Mouse (Mus musculus) cerebellum, postnatal 10 days (tissue): ENCODE measurements around the gene Gc.

Experiments used
- DNase-seq, 2 experiments: peaks; one replicate each; pipeline ENCODE4 v3.0.0; 2021; ENCODE audit warnings: mixed read lengths in 2 of 2

Gc gene

DNA sequence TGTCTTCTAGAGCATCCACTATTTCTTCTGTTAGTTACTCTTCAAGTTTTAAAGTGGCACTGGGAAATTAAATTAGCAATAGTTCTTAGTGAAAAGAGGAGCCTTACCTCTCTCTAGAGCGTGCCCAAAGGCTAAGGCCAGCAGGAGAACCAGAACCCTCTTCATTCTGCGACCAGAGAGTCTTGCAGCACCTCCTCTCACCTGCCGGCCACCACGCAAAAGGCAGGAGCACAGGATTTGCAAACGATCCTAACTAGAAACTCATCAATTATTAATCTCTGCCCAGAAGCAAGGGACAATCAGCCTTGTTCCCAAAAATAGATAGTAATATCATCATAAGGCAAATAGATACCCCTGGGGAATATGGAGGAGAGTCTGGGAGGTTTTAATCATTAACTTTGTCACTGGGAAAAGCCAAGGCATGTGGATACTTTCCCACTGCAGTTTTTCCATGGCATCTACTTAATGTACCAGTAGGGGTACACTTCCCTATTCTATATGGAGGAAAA is at the start of gene Gc:
Gene Gc, minus strand, starts transcription at position 345 of the 509 bp plus-strand sequence.
- no peak for DNase-seq

DNA sequence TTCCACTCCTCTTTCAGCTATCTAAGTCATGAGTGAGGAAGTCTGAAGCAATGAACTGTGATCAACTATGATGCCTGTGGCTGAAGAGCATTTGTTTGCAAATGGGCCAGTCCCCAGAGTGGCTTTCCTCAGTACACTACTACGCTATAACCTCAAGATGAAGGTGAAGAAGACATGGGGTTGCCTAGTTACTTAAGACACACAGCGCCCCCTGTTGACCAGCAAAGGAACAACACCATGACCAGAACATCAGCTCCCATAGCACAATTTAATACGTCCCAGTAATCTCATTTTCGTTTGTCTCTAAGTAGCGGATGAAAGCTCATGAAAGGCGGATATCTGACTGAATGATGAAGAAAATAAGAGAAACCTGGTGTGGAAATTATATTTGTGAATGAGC is 42.5 kb upstream of the Gc start:
- peak in 1 of 2 experiments; percentile 5 for DNase-seq

DNA sequence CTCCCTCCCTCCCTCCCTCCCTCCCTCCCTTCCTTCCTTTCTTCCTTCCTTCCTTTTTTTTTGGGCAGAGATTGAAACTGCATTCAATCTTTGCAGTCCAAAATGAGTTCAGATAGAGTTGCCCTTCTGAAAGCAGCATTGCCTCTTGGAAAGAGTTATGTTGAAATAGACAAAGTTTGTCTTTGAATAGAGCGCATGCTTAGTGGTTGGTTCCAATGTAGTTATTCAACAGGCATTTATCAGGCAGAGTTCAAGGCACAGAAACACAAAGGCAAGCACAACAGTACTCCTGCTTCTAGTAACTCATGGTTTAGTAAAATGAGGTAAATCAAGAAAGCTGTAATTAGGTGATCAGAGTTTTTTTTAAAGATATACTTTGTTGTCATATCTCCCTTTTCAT is 34.9 kb upstream of the Gc start:
- no peak for DNase-seq

DNA sequence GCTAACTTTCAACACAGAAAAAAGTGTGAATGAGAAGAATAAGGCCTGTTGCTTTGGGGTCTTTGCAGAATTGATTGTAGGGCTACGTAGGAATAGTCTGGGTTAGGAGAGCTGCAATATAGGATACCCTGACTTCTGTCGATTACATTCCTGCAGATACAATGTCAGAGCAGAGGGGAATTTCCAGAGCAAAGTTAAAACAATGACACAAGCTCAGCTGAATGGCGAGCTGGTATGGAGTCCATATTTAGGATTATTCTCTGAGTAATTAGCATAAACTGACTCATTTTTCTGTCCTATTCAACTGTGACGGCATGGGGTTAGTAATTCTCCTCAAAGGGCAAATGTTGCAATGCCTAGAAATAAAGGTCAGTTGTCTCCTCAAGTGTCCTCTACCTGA is 12.8 kb upstream of the Gc start:
- DNase-seq: no peak

DNA sequence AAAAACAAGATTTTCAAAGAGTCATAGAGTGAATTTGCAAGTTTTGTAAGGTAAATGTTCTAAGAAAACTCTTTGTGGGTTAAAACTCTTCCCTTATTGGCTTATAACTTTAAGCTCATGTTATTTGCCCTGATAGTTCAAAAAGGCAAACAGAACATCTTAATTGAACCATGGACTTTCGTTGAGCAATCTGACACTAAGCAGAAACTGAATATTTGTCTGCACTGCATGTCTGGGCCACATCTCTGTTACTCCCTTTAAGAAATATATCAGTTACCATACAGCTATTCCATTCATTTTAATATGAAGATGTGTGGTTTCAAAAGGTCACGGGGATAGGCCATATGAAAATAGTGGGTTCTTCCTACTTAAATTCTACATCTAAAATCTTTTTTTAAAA is 10.2 kb upstream of the Gc start:
- no peak for DNase-seq

DNA sequence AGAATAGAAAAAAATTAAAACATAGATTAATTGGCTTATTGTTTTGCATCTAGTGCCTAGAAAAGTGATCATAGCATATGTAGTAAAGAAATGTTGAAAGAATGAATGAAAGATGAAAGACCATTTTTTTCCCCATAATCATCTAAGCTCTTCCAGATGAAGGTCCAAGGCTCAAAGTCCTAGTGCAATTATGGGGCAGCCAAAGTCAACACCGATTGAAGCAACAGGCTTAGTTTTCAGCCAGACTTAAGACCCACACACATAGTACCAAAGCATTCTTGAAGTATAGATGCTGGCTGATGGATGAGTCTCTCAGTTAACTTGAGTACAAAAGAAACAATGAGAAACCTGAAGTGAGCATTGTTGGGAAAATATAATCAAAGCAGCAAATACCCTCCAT is 9.3 kb upstream of the Gc start:
- no peak for DNase-seq

DNA sequence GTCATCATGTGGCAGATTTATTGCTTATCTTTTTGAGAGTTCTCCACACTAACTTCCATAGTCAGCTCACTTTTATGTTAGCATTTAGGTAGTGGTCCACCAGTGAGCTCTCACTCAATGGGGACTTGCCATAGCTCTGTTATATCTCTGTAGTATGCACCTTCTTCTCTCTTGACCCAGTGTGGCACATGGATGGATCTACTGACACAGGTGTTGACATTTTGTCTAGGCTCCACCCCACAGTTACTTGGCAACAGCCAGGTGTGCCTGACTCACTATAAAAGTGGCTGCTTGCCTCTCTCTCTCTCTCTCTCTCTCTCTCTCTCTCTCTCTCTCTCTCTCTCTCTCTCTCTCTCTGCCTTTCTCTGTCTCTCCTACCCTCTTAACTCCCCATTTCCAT is 8.6 kb upstream of the Gc start:
- no peak for DNase-seq

DNA sequence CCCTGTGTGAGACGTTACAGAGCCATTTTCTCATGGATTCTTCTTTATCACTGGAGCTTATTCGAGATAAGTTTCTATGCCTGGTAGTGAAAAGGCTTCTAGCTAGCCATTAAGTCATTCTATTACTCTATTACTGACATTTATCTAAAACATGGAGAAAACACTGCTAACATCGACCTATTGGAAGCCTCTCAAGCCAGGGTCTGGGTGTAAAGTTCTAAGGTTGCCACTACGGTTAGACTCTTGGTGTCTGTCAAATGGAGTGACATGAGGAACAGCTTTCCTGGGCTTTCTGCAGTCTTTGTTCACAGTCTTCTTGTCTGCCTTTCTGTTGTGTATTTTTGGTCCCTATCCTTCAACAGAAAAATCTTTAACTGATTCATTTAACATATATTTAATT is 4.1 kb upstream of the Gc start:
- no peak for DNase-seq

DNA sequence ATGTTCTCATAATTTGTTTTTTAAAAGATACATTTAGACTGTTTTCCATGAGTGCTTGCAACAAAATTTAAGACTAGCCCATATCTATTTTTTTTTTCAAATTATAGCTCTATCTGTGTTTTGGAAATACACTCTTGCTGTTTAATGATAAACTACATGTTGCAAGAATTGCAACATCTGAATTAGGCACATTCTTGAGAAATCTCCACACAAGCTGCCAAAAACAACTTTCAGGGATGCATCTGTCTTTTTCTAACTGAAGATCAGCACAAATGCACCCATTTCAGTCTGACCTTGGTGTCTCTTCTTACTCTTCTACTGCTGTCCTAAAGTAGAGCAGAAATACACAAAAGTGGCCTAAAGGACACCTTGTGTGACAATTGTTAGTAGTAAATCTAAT is 1.9 kb upstream of the Gc start:
- DNase-seq: no peak

DNA sequence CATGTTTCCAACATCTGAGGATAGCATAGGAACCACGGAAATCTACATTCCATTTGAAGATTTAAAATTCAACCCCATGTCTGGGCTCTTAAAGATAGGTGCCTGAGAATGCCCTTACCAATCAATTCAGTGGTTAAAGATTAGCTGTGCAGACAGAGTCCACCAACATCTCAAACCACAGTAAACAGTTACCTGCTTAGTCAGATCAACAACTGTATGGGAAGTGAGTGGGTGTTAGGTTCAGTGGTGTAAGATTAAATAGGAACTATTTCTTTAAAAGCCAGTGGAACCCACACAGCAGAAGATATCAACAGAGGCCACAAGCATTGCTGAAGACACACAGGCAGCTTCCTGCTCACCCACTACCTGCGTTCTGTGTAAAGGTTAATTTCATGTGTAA is 1.3 kb upstream of the Gc start:
- no peak for DNase-seq

DNA sequence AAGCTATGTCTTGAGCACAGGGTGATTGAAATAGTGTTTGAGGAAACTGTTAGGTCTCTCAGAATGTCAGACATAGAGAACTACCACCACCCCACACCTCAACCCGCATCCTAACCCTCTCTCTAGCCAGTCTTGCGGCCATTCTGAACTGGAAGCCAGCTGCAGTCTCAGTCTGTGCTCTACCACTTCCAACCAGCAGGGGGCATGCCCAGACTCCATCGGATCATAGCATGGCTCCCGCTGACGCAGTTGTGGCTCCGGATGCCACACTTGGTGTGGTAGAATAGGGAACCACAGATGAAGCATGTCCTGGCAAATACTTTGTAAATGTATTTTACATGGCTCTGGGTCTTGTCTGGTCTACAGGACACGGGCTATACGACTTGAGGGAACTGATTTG is 2.2 kb downstream of the Gc start:
- peak; percentile 54 to 58 for DNase-seq

DNA sequence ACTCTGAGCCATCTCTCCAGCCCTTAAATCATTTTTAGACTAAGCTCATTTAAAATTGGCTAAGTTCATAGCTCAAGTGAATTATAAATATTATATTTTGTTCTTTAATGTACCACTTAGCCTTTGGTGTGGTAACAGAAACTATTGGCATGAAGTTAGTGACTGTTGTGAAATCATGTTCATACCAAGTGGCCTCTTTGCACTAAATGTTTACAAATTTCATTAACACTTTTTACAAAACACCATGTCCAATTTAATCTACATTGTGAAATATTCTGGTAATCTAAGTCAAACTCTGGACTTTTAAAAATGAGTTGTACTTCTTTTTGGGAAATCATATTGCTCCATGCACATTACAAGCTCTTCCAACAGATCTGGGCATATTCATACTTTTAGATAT is 6.9 kb downstream of the Gc start:
- DNase-seq: no peak

DNA sequence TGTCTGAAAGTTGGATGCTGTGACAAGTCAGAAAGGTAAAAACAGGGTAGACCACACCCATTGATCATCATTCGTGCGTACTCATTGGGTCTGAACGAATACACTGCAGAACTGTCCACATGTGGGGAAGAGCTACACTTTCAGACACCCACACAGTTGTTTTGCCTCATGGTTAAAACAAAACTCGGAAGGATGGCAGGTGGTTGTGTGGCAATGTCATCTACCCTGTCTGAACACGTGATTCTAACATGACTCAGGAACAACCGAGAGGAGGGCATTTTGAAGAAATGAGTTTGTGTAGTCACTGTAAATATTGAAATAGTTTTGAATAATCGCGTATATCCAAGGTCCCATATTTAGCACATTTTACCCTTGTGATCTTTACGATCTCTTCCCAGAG is 8.4 kb downstream of the Gc start:
- DNase-seq: no peak

DNA sequence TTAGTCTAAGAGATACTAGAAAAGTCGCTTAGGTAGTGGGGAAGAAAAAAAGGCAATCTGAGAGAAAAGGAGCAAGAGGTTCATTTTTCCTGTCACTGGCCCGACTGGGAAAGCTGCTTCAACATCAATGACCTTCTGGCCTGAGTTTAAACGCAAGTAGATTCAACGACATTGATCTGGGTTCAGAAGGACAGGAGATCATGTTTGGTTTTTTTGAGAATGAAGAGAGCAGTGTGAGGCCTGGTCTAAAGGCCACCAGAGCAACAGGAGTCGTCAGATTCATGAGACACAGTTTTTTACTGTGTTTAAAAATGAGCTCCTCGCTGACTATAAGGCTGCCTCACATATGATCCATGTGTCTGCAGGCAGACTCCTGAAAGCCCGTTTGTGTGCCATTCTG is 9.7 kb downstream of the Gc start:
- DNase-seq: no peak

DNA sequence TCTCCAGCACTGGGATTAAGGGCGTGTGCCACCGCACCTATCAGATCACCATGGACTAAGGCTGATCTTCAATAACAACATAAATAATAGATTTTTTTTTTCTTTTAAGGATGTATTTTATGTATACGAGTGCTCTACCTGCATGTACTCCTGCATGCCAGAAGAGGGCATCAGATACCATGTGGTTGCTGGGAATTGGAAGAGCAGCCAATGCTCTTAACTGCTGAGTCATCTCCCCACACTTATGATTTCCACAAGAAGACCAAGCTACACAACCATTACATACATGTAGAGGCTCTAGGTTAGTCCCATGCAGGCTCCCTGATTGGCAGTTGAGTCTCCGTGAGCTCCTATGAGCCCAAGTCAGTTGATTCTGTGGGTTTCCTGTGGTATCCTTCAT is 13.3 kb downstream of the Gc start:
- DNase-seq: peak; percentile 3 to 19

DNA sequence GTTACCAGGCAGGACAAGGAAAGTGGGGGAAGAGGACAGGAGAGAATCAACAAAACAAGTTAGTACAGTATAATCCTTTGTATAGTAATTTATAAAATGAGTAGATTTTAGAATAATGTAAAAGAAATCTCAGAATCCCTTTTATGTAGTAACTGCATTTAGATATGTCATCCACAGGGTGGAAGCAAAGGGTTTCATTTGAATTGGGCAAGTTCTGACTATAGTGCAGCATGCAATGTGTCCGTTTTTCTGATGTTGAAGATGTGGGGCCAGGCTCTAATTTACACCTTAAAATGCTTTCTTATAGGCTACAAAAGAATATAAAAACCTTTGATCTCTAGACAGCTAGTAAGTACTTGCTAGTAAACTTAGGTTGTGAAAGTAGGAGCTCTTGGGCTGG is 46.2 kb downstream of the Gc start:
- DNase-seq: no peak

DNA sequence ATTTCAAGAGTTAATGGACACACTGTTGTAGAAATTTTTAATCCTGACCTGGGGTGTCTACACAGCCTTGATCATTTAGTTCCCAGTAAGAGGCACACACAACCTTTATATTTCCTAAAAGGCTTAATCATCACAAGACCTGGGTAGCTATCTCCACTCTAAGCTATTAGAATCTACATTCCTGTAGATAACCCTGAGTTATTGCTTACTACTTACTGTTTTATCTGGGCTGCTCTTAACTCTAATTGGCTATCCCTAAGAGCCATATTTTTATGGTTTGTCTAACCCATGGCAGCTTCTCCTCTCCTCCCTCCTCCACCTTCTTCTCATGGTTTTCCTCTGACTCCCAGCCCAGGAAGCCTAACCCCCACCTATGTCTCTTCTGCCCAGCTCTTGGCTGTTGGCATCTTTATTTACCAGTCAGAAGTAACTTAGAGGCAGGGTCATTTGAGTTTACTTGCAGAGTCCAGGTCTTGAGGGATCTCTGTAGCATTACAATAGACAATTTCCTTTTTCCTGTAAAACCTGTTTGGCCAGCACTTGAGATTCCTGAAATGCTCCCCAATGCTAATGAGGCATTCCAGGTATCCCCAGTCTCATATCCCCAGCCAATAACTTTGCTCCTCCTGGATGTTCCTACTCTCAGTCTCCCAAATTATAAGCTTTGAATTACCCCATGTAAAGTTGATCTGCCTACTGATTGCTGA is 50.2 kb downstream of the Gc start:
- no peak for DNase-seq

DNA sequence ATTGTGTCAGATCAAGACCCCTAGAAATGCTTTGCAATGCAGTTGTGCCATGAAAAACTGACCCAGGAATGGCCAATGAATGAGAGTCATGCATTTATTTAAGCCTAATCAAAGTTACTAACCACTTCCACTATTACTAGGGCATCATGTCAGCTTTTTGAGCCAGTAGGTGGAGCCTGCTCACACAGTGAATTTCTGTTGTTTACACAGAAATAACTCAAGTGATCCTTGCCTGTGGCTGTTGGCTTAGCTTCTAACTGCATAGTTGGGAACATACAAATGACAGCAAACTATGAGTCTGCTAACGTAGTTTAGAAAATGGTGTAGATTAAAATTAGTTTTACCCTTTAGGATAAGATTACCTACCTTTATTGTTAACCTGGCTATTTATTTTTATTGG is 52.6 kb downstream of the Gc start:
- no peak for DNase-seq

DNA sequence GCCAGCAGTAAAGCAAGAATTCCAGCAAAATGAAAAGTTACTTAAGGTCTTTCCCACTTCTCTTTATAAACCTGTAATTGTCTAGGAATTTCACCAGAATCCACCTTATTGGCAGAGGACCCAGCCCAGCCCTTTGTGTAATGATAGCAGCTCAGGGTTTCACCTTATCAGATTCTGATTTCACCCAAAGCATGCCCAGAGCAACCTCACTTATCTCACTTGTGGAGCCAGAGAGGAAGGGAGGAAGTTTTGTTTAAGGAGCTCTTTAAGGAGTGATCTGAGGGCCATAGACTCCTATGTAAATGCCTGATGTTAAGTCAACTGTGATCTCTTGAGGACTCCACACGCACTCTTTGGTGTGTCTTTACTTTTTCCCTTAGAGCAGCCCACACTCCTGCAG is 67.3 kb downstream of the Gc start:
- DNase-seq: no peak

DNA sequence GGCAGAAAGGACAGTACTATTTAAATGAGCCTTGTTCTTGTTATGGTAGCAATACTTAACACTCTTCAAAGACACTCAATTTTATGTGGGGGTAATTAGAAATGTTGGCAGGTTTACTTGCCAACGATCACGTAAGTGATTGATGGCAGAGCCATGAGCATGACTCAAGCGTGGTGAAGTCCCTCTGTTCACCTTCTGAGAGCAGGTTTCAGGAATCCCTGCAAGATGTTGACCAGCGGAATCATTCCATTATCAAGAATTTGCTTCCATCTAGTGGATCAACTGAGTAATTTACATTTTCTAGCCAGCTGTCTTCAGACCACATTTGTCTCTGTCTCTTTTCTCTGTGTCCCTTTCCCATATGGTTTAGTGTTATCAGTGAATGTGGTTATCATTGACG is 73.5 kb downstream of the Gc start:
- DNase-seq: peak; percentile 53 to 67

DNA sequence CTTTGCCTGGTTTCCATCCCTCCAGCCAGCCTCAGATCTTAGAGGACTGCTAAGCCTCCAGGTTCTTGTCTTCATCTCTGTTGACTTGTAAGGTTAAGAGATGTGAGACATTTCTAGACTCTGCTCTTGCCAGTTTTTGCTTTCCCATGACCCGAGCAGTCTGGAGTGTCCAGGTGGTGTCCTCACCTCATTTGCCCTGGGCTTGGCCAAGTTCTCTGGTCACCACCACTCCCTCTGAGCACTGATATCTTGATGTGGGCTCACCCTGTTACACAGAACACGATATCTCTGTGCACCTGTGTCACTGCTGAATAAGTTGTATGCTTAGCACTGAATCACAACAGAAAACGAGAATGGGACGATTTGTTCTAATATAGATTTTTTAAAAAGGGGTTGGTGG is 76.4 kb downstream of the Gc start:
- peak; percentile 64 to 66 for DNase-seq

DNA sequence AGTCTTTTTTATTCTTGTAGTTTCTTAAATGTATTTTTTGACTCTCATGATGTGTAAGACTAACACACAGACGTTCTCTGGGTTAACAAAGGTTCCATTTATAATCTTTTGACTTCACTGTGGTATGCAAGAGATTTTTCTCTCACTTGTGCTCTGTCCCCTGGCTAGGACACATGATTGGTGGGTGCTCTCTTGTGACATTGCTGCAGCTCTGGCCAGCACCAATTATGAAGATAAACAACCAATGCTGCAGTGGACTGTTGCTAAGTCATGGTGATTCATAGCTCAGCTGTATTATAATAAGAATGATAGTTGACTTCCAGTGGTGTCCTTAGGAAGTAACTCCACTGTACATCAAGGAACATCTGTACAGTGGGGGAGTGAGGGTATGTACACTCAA is 87.6 kb downstream of the Gc start:
- no peak for DNase-seq

DNA sequence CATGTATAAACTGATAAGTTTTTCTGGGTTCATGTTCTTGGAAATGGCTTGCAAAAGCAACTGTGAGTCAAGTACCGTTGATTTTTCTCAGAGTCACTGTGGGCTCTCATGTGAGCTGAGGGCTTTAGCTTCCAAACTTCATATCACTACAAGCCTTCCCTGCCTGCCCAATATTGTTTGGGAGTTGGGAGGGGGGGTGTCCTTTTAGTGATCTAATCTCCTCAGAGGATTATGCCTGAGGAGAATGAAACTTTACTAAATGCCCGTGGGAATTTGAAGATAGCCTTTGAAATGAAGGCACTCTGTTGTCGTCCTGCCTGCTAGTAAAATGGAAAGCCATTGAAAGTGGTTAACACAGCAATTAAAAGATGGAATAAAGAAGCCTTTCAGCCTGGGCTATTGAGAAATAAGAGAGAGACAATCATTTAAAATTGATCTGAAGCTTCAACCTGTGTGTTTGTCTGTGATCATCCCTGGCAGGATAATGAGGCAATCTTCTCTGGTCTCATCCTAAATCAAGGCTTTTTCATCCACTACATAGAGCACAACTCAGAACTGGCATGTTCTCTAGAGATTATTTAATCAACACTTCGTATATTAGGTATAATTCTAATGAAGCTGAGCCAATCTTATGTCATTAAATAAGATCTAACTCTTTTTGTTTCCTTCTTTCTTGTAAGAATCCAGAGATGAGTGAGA is 89.5 kb downstream of the Gc start:
- no peak for DNase-seq
